Mouse (Mus musculus) kidney, postnatal 36 days (tissue): Measurements from ENCODE around the gene Pde4b.

Experiments
- DNase-seq, 2 experiments: peaks; one replicate each; pipeline ENCODE4 v3.0.0; 2021 to 2022; ENCODE audit warnings: mixed read lengths in 2 of 2

Pde4b gene

GRCm38 (mm10) chr4:102545226-102545625 lies 457.9 kb downstream of the Pde4b start:
- DNase-seq, result no peak

GRCm38 (mm10) chr4:102555566-102555965 lies 468.2 kb downstream of the Pde4b start:
- no peak for DNase-seq

- DNase-seq, result no peak
These were observed 469.7 kb downstream of the Pde4b start for GRCm38 (mm10) chr4:102557006-102557405.

- DNase-seq, result no peak
These were observed 470.3 kb downstream of the Pde4b start for GRCm38 (mm10) chr4:102557508-102558220.

- no peak for DNase-seq
These were observed 471.0 kb downstream of the Pde4b start for GRCm38 (mm10) chr4:102558328-102558727.

- DNase-seq, result no peak
These were observed 473.4 kb downstream of the Pde4b start for GRCm38 (mm10) chr4:102560676-102561280.

GRCm38 (mm10) chr4:102563273-102563855 lies 476.0 kb downstream of the Pde4b start:
- DNase-seq, result no peak

- no peak for DNase-seq
These were observed 476.9 kb downstream of the Pde4b start for GRCm38 (mm10) chr4:102564286-102564685.

- DNase-seq, result no peak
These were observed 479.1 kb downstream of the Pde4b start for GRCm38 (mm10) chr4:102566421-102566820.

- no peak for DNase-seq
These were observed 479.8 kb downstream of the Pde4b start for GRCm38 (mm10) chr4:102567111-102567510.

- no peak for DNase-seq
These were observed 480.4 kb downstream of the Pde4b start for GRCm38 (mm10) chr4:102567676-102568254.

- DNase-seq, result peak; percentile 77 to 83
These were observed 481.2 kb downstream of the Pde4b start for GRCm38 (mm10) chr4:102568591-102568990.

- DNase-seq, result no peak
These were observed 481.8 kb downstream of the Pde4b start for GRCm38 (mm10) chr4:102569101-102569583.

- peak; percentile 74 to 79 for DNase-seq
These were observed 482.8 kb downstream of the Pde4b start for GRCm38 (mm10) chr4:102569950-102570765.

- DNase-seq, result peak; percentile 45 to 59
These were observed 483.5 kb downstream of the Pde4b start for GRCm38 (mm10) chr4:102570766-102571411.

GRCm38 (mm10) chr4:102572031-102572430 lies 484.7 kb downstream of the Pde4b start:
- DNase-seq, result no peak

- no peak for DNase-seq
These were observed 485.2 kb downstream of the Pde4b start for GRCm38 (mm10) chr4:102572591-102572990.

GRCm38 (mm10) chr4:102573361-102573781 lies 486.0 kb downstream of the Pde4b start:
- no peak for DNase-seq

- peak; percentile 46 to 49 for DNase-seq
These were observed 486.9 kb downstream of the Pde4b start for GRCm38 (mm10) chr4:102574226-102574625.

GRCm38 (mm10) chr4:102574666-102575254 lies 487.4 kb downstream of the Pde4b start:
- no peak for DNase-seq

GRCm38 (mm10) chr4:102576109-102576508 lies 488.8 kb downstream of the Pde4b start:
- no peak for DNase-seq

GRCm38 (mm10) chr4:102577636-102578035 lies 490.3 kb downstream of the Pde4b start:
- no peak for DNase-seq
